Mouse (Mus musculus): ENCODE measurements around the gene Kremen2. TPM values are rescaled to one million over a fixed set of nuclear protein-coding genes. Genes with fewer than 3 reads are reported as not detected.

Kremen2 gene
- polyA plus RNA-seq, 1 experiment from 2014 or later, result 0.45 TPM

GRCm38 (mm10) chr17:23771284-23772218 is 25.9 kb upstream of the Kremen2 start, which contains the start of gene Flywch1:
TSS of gene Flywch1 (minus strand) at chr17:23771602.
- peak; percentile 100 for ATAC-seq (ENCODE audit: insufficient number of reproducible peaks, insufficient read depth, low FRiP score, low read depth)
- Histone ChIP-seq H3K4me2 (replicated peaks; ENCODE audit: low read depth, low read length) (peak within 1 kb of the TSS; percentile 78), H3K9ac (replicated peaks; ENCODE audit: low read depth, low read length) (peak within 1 kb of the TSS; percentile 90), H3K27me3 (ENCODE audit: control insufficient read depth, insufficient read depth, low read length) (no peaks in the 10 kb centered on the region), H3K9me3 (ENCODE audit: control insufficient read depth, low read depth, low read length) (no peaks in the 10 kb centered on the region), H3K4me1 (ENCODE audit: control insufficient read depth, insufficient read depth, low read length) (peaks cover 5% of the 10 kb centered on the region; the same call in 1 of the 2 replicates), H3K36me3 (ENCODE audit: control insufficient read depth, insufficient read depth, low read length) (no peaks in the 10 kb centered on the region; the same call in none of the 2 replicates), H3K27ac (ENCODE audit: low read length) (peak within 1 kb of the TSS; percentile 67; the same call in 1 of the 2 replicates), H3K4me3 (ENCODE audit: low read depth, low read length) (peak within 1 kb of the TSS; percentile 85)
- 4% methylated on average over 50 of the region's 58 CpGs for WGBS

GRCm38 (mm10) chr17:23770896-23771283 is 25.3 kb upstream of the Kremen2 start:
- Histone ChIP-seq H3K27me3 (ENCODE audit: control insufficient read depth, insufficient read depth, low read length) (no peaks in the 10 kb centered on the region), H3K4me1 (ENCODE audit: control insufficient read depth, insufficient read depth, low read length) (peaks cover 5% of the 10 kb centered on the region; the same call in 1 of the 2 replicates), H3K4me3 (ENCODE audit: low read depth, low read length) (peak overlapping the region; percentile 85), H3K9me3 (ENCODE audit: control insufficient read depth, low read depth, low read length) (no peaks in the 10 kb centered on the region), H3K9ac (replicated peaks; ENCODE audit: low read depth, low read length) (peak overlapping the region; percentile 90), H3K36me3 (ENCODE audit: control insufficient read depth, insufficient read depth, low read length) (no peaks in the 10 kb centered on the region; the same call in none of the 2 replicates), H3K4me2 (replicated peaks; ENCODE audit: low read depth, low read length) (peak overlapping the region; percentile 78), H3K27ac (ENCODE audit: low read length) (peak overlapping the region; percentile 67; the same call in 1 of the 2 replicates)
- no peak for ATAC-seq (ENCODE audit: insufficient number of reproducible peaks, insufficient read depth, low FRiP score, low read depth)
- WGBS, result under 1% methylated on average over 18 of the region's 19 CpGs

GRCm38 (mm10) chr17:23770493-23770892 is 24.9 kb upstream of the Kremen2 start:
- H3K27me3 ChIP-seq (ENCODE audit: control insufficient read depth, insufficient read depth, low read length), result no peaks in the 10 kb centered on the region
- WGBS, result 26% methylated on average over 2 of the region's 2 CpGs
- H3K27ac ChIP-seq (ENCODE audit: low read length), result no peak overlapping the region
- peak overlapping the region; percentile 85 for H3K4me3 ChIP-seq (ENCODE audit: low read depth, low read length)
- no peaks in the 10 kb centered on the region; the same call in none of the 2 replicates for H3K36me3 ChIP-seq (ENCODE audit: control insufficient read depth, insufficient read depth, low read length)
- H3K9me3 ChIP-seq (ENCODE audit: control insufficient read depth, low read depth, low read length), result no peaks in the 10 kb centered on the region
- H3K4me1 ChIP-seq (ENCODE audit: control insufficient read depth, insufficient read depth, low read length), result peaks cover 5% of the 10 kb centered on the region; the same call in 1 of the 2 replicates
- no peak for ATAC-seq (ENCODE audit: insufficient number of reproducible peaks, insufficient read depth, low FRiP score, low read depth)
- peak overlapping the region; percentile 90 for H3K9ac ChIP-seq (replicated peaks; ENCODE audit: low read depth, low read length)
- peak overlapping the region; percentile 78 for H3K4me2 ChIP-seq (replicated peaks; ENCODE audit: low read depth, low read length)

- H3K27me3 ChIP-seq (ENCODE audit: control insufficient read depth, insufficient read depth, low read length), result no peaks in the 10 kb centered on the region
- H3K9ac ChIP-seq (replicated peaks; ENCODE audit: low read depth, low read length), result no peak overlapping the region
- no peak overlapping the region for H3K4me3 ChIP-seq (ENCODE audit: low read depth, low read length)
- 90% methylated on average over 11 of the region's 11 CpGs for WGBS
- no peak for ATAC-seq (ENCODE audit: insufficient number of reproducible peaks, insufficient read depth, low FRiP score, low read depth)
- no peak overlapping the region for H3K4me2 ChIP-seq (replicated peaks; ENCODE audit: low read depth, low read length)
- H3K9me3 ChIP-seq (ENCODE audit: control insufficient read depth, low read depth, low read length), result no peaks in the 10 kb centered on the region
- H3K27ac ChIP-seq (ENCODE audit: low read length), result no peak overlapping the region
- no peaks in the 10 kb centered on the region for H3K4me1 ChIP-seq (ENCODE audit: control insufficient read depth, insufficient read depth, low read length)
- peaks cover 27% of the 10 kb centered on the region for H3K36me3 ChIP-seq (ENCODE audit: control insufficient read depth, insufficient read depth, low read length)
Observed at GRCm38 (mm10) chr17:23762976-23763375, 17.3 kb upstream of the Kremen2 start.

GRCm38 (mm10) chr17:23761155-23761554 is 15.5 kb upstream of the Kremen2 start:
- H3K9me3 ChIP-seq (ENCODE audit: control insufficient read depth, low read depth, low read length), result no peaks in the 10 kb centered on the region
- H3K4me3 ChIP-seq (ENCODE audit: low read depth, low read length), result no peak overlapping the region
- H3K9ac ChIP-seq (replicated peaks; ENCODE audit: low read depth, low read length), result no peak overlapping the region
- H3K4me1 ChIP-seq (ENCODE audit: control insufficient read depth, insufficient read depth, low read length), result no peaks in the 10 kb centered on the region
- no peak overlapping the region for H3K27ac ChIP-seq (ENCODE audit: low read length)
- no peak overlapping the region for H3K4me2 ChIP-seq (replicated peaks; ENCODE audit: low read depth, low read length)
- WGBS, result 96% methylated on average over 3 of the region's 3 CpGs
- H3K27me3 ChIP-seq (ENCODE audit: control insufficient read depth, insufficient read depth, low read length), result no peaks in the 10 kb centered on the region
- H3K36me3 ChIP-seq (ENCODE audit: control insufficient read depth, insufficient read depth, low read length), result peaks cover 38% of the 10 kb centered on the region
- ATAC-seq (ENCODE audit: insufficient number of reproducible peaks, insufficient read depth, low FRiP score, low read depth), result no peak

- H3K4me3 ChIP-seq (ENCODE audit: low read depth, low read length), result no peak overlapping the region
- 91% methylated on average over 9 of the region's 9 CpGs for WGBS
- no peaks in the 10 kb centered on the region for H3K27me3 ChIP-seq (ENCODE audit: control insufficient read depth, insufficient read depth, low read length)
- H3K9me3 ChIP-seq (ENCODE audit: control insufficient read depth, low read depth, low read length), result no peaks in the 10 kb centered on the region
- no peak overlapping the region for H3K4me2 ChIP-seq (replicated peaks; ENCODE audit: low read depth, low read length)
- no peak overlapping the region for H3K27ac ChIP-seq (ENCODE audit: low read length)
- no peak overlapping the region for H3K9ac ChIP-seq (replicated peaks; ENCODE audit: low read depth, low read length)
- H3K36me3 ChIP-seq (ENCODE audit: control insufficient read depth, insufficient read depth, low read length), result peaks cover 45% of the 10 kb centered on the region
- no peaks in the 10 kb centered on the region for H3K4me1 ChIP-seq (ENCODE audit: control insufficient read depth, insufficient read depth, low read length)
- no peak for ATAC-seq (ENCODE audit: insufficient number of reproducible peaks, insufficient read depth, low FRiP score, low read depth)
Observed at GRCm38 (mm10) chr17:23760231-23760630, 14.6 kb upstream of the Kremen2 start.

GRCm38 (mm10) chr17:23758801-23759200 is 13.2 kb upstream of the Kremen2 start:
- peaks cover 45% of the 10 kb centered on the region for H3K36me3 ChIP-seq (ENCODE audit: control insufficient read depth, insufficient read depth, low read length)
- ATAC-seq (ENCODE audit: insufficient number of reproducible peaks, insufficient read depth, low FRiP score, low read depth), result no peak

GRCm38 (mm10) chr17:23757581-23757980 is 11.9 kb upstream of the Kremen2 start:
- no peaks in the 10 kb centered on the region for H3K4me1 ChIP-seq (ENCODE audit: control insufficient read depth, insufficient read depth, low read length)
- no peak overlapping the region for H3K9ac ChIP-seq (replicated peaks; ENCODE audit: low read depth, low read length)
- H3K27me3 ChIP-seq (ENCODE audit: control insufficient read depth, insufficient read depth, low read length), result no peaks in the 10 kb centered on the region
- no peak overlapping the region for H3K27ac ChIP-seq (ENCODE audit: low read length)
- WGBS, result 91% methylated on average over 9 of the region's 9 CpGs
- ATAC-seq (ENCODE audit: insufficient number of reproducible peaks, insufficient read depth, low FRiP score, low read depth), result no peak
- no peak overlapping the region for H3K4me3 ChIP-seq (ENCODE audit: low read depth, low read length)
- no peak overlapping the region for H3K4me2 ChIP-seq (replicated peaks; ENCODE audit: low read depth, low read length)
- H3K36me3 ChIP-seq (ENCODE audit: control insufficient read depth, insufficient read depth, low read length), result peaks cover 55% of the 10 kb centered on the region
- H3K9me3 ChIP-seq (ENCODE audit: control insufficient read depth, low read depth, low read length), result no peaks in the 10 kb centered on the region

More at GRCm38 (mm10) chr17:23758801-23759200, 13.2 kb upstream of the Kremen2 start:
- Histone ChIP-seq H3K27me3 (ENCODE audit: control insufficient read depth, insufficient read depth, low read length) (no peaks in the 10 kb centered on the region), H3K27ac (ENCODE audit: low read length) (no peak overlapping the region), H3K9ac (replicated peaks; ENCODE audit: low read depth, low read length) (no peak overlapping the region), H3K4me1 (ENCODE audit: control insufficient read depth, insufficient read depth, low read length) (no peaks in the 10 kb centered on the region), H3K9me3 (ENCODE audit: control insufficient read depth, low read depth, low read length) (no peaks in the 10 kb centered on the region), H3K4me2 (replicated peaks; ENCODE audit: low read depth, low read length) (no peak overlapping the region), H3K4me3 (ENCODE audit: low read depth, low read length) (no peak overlapping the region)
- 88% methylated on average over 8 of the region's 8 CpGs for WGBS

Data from stomach, embryonic 14.5 days (tissue).